Mouse (Mus musculus) CH12.LX (cell line): ENCODE data around the gene Vsir. TPM values are rescaled to one million over a fixed set of nuclear protein-coding genes. Genes with fewer than 3 reads are reported as not detected.
A peak's percentile ranks its signal among the peaks of the same experiment; 100 is the strongest.

Experiments used
- DNase-seq: peaks from one replicate; pipeline ENCODE4 v3.0.0-alpha.2; 2013; ENCODE audit errors: extremely low read depth
- H3K27ac ChIP-seq: 2 replicates; pipeline ENCODE4 v1.5.1; 2012; ENCODE audit warnings: low read depth, mild to moderate bottlenecking, control low read depth, moderate library complexity; ENCODE audit not compliant: insufficient read depth
- H3K27me3 ChIP-seq: replicated peaks from 2 replicates; pipeline ENCODE3; 2012; ENCODE audit warnings: inconsistent platforms
- H3K36me3 ChIP-seq, 2 experiments: replicated peaks in 1 of 2; 2 replicates each; pipeline versions ENCODE3 to v1.6.1; 2012; ENCODE audit warnings: inconsistent platforms in 1 of 2, low read length in 1 of 2, mild to moderate bottlenecking in 1 of 2, mixed read lengths in 1 of 2, moderate library complexity in 1 of 2; ENCODE audit not compliant: control insufficient read depth in 1 of 2, insufficient read depth in 1 of 2
- H3K4me1 ChIP-seq, 2 experiments: 2 replicates each; pipeline ENCODE4 v1.6.1; 2012; ENCODE audit warnings: inconsistent platforms in 1 of 2, moderate library complexity in 1 of 2; ENCODE audit not compliant: insufficient read depth in 2 of 2, control insufficient read depth in 1 of 2
- H3K4me2 ChIP-seq: 2 replicates; pipeline ENCODE4 v1.6.1; 2012; ENCODE audit warnings: low read depth, mild to moderate bottlenecking, control low read depth; ENCODE audit not compliant: poor library complexity, insufficient read depth, severe bottlenecking
- H3K4me3 ChIP-seq, 3 experiments: fragments of 150-350 bp in 1 of 3; sonication (generic) in 1 of 3; replicated peaks in 1 of 3; 2 replicates each; pipeline versions ENCODE3 to v1.5.1; 2011 to 2012; ENCODE audit warnings: low read depth in 2 of 3, low read length in 2 of 3, mild to moderate bottlenecking in 2 of 3, moderate library complexity in 2 of 3, control low read depth in 1 of 3, improper control_type of control experiment in 1 of 3, inconsistent platforms in 1 of 3, mixed read lengths in 1 of 3; ENCODE audit not compliant: poor library complexity in 1 of 3
- H3K79me2 ChIP-seq: replicated peaks from 2 replicates; pipeline ENCODE4 v1.6.1; 2012; ENCODE audit warnings: mild to moderate bottlenecking, moderate library complexity; ENCODE audit not compliant: control insufficient read depth, poor library complexity, insufficient read depth, severe bottlenecking; ENCODE audit errors: extremely low read depth
- H3K9ac ChIP-seq: 2 replicates; pipeline ENCODE4 v1.6.1; 2012; ENCODE audit warnings: low read depth, mild to moderate bottlenecking, control low read depth, moderate library complexity; ENCODE audit not compliant: insufficient read depth
- H3K9me3 ChIP-seq: replicated peaks from 2 replicates; pipeline ENCODE3; 2012; ENCODE audit warnings: low read length, inconsistent platforms, mixed read lengths
- BHLHE40 ChIP-seq: IDR thresholded peaks from 2 replicates; pipeline ENCODE4 v1.6.1; 2011; ENCODE audit warnings: mild to moderate bottlenecking, low read depth, low read length, improper control_type of control experiment
- CHD1 ChIP-seq: IDR thresholded peaks from 2 replicates; pipeline ENCODE4 v1.6.1; 2012; ENCODE audit warnings: low read depth, low read length, improper control_type of control experiment, inconsistent platforms
- CHD2 ChIP-seq: IDR thresholded peaks from 2 replicates; pipeline ENCODE4 v1.6.1; 2011; ENCODE audit warnings: low read length, improper control_type of control experiment
- CTCF ChIP-seq, 2 experiments: IDR thresholded peaks in 1 of 2; conservative IDR thresholded peaks in 1 of 2; 2 replicates each; pipeline ENCODE4 v1.5.1; 2011 to 2012; ENCODE audit warnings: low read depth in 2 of 2, low read length in 2 of 2, improper control_type of control experiment in 1 of 2, inconsistent platforms in 1 of 2, mild to moderate bottlenecking in 1 of 2, moderate library complexity in 1 of 2
- E2F4 ChIP-seq: IDR thresholded peaks from 2 replicates; pipeline ENCODE4 v1.6.1; 2011; ENCODE audit warnings: low read depth, low read length, improper control_type of control experiment; ENCODE audit not compliant: insufficient replicate concordance
- ELF1 ChIP-seq: IDR thresholded peaks from 2 replicates; pipeline ENCODE4 v1.6.1; 2014; ENCODE audit warnings: low read depth, mild to moderate bottlenecking, inconsistent platforms, low read length, improper control_type of control experiment
- EP300 ChIP-seq: IDR thresholded peaks from 2 replicates; pipeline ENCODE4 v1.6.1; 2011; ENCODE audit warnings: low read length, improper control_type of control experiment
- ETS1 ChIP-seq: conservative IDR thresholded peaks from 2 replicates; pipeline ENCODE4 v1.6.1; 2012; ENCODE audit warnings: low read depth, mild to moderate bottlenecking, inconsistent platforms, low read length, improper control_type of control experiment, moderate library complexity
- GABPA ChIP-seq: IDR thresholded peaks from 2 replicates; pipeline ENCODE4 v1.6.1; 2012; ENCODE audit warnings: low read depth, low read length, improper control_type of control experiment, inconsistent platforms; ENCODE audit not compliant: insufficient replicate concordance
- HCFC1 ChIP-seq: IDR thresholded peaks from 2 replicates; pipeline ENCODE4 v1.6.1; 2012; ENCODE audit warnings: low read depth, mild to moderate bottlenecking, inconsistent platforms, low read length, improper control_type of control experiment
- IRF4 ChIP-seq: IDR thresholded peaks from 2 replicates; pipeline ENCODE4 v1.6.1; 2014; ENCODE audit warnings: low read depth, mild to moderate bottlenecking, inconsistent platforms, low read length, improper control_type of control experiment
- JUN ChIP-seq: IDR thresholded peaks from 2 replicates; pipeline ENCODE4 v1.6.1; 2011; ENCODE audit warnings: low read depth, mild to moderate bottlenecking, low read length, improper control_type of control experiment, moderate library complexity; ENCODE audit not compliant: insufficient read depth
- JUND ChIP-seq: conservative IDR thresholded peaks from 2 replicates; pipeline ENCODE4 v1.6.1; 2011; ENCODE audit warnings: low read depth, low read length, improper control_type of control experiment
- KAT2A ChIP-seq: IDR thresholded peaks from 2 replicates; pipeline ENCODE4 v1.6.1; 2012; ENCODE audit warnings: low read length, improper control_type of control experiment, inconsistent platforms; ENCODE audit not compliant: insufficient replicate concordance
- MAFK ChIP-seq: IDR thresholded peaks from 2 replicates; pipeline ENCODE4 v1.6.1; 2011; ENCODE audit warnings: low read length, improper control_type of control experiment; ENCODE audit not compliant: insufficient replicate concordance
- MAX ChIP-seq: IDR thresholded peaks from 2 replicates; pipeline ENCODE4 v1.6.1; 2011; ENCODE audit warnings: low read length, improper control_type of control experiment
- MAZ ChIP-seq: IDR thresholded peaks from 2 replicates; pipeline ENCODE4 v1.6.1; 2012; ENCODE audit warnings: low read depth, mild to moderate bottlenecking, inconsistent platforms, low read length, improper control_type of control experiment, moderate library complexity
- MEF2A ChIP-seq: IDR thresholded peaks from 2 replicates; pipeline ENCODE4 v1.6.1; 2014; ENCODE audit warnings: low read depth, mild to moderate bottlenecking, inconsistent platforms, low read length, improper control_type of control experiment, borderline replicate concordance
- MXI1 ChIP-seq: IDR thresholded peaks from 2 replicates; pipeline ENCODE4 v1.6.1; 2011; ENCODE audit warnings: mild to moderate bottlenecking, low read depth, low read length, improper control_type of control experiment
- MYC ChIP-seq: IDR thresholded peaks from 2 replicates; pipeline ENCODE4 v1.6.1; 2011; ENCODE audit warnings: low read depth, mild to moderate bottlenecking, improper control_type of control experiment, low read length
- NELFE ChIP-seq: IDR thresholded peaks from 2 replicates; pipeline ENCODE4 v1.6.1; 2011; ENCODE audit warnings: low read depth, low read length, improper control_type of control experiment
- NRF1 ChIP-seq: IDR thresholded peaks from 2 replicates; pipeline ENCODE4 v1.6.1; 2014; ENCODE audit warnings: low read depth, mild to moderate bottlenecking, inconsistent platforms, low read length, improper control_type of control experiment, moderate library complexity
- PAX5 ChIP-seq: IDR thresholded peaks from 2 replicates; pipeline ENCODE4 v1.6.1; 2012; ENCODE audit warnings: low read length, inconsistent platforms, mixed read lengths
- POLR2A ChIP-seq: IDR thresholded peaks from 2 replicates; pipeline ENCODE4 v1.6.1; 2011; ENCODE audit warnings: low read depth, mild to moderate bottlenecking, improper control_type of control experiment, low read length
- POLR2AphosphoS2 ChIP-seq: IDR thresholded peaks from 2 replicates; pipeline ENCODE4 v1.6.1; 2011; ENCODE audit warnings: low read depth, low read length, improper control_type of control experiment
- RAD21 ChIP-seq: IDR thresholded peaks from 2 replicates; pipeline ENCODE4 v1.6.1; 2011; ENCODE audit warnings: low read depth, mild to moderate bottlenecking, low read length, improper control_type of control experiment, moderate library complexity
- RCOR1 ChIP-seq: conservative IDR thresholded peaks from 2 replicates; pipeline ENCODE4 v1.6.1; 2012; ENCODE audit warnings: low read depth, mild to moderate bottlenecking, inconsistent platforms, low read length, improper control_type of control experiment
- SIN3A ChIP-seq: IDR thresholded peaks from 2 replicates; pipeline ENCODE4 v1.6.1; 2012; ENCODE audit warnings: low read length, improper control_type of control experiment, inconsistent platforms
- SMC3 ChIP-seq: IDR thresholded peaks from 2 replicates; pipeline ENCODE4 v1.6.1; 2011; ENCODE audit warnings: low read depth, low read length, improper control_type of control experiment
- TBP ChIP-seq: conservative IDR thresholded peaks from 2 replicates; pipeline ENCODE4 v1.6.1; 2011; ENCODE audit warnings: low read depth, low read length, improper control_type of control experiment
- TCF12 ChIP-seq: IDR thresholded peaks from 2 replicates; pipeline ENCODE4 v1.6.1; 2014; ENCODE audit warnings: low read depth, mild to moderate bottlenecking, inconsistent platforms, low read length, improper control_type of control experiment
- UBTF ChIP-seq: IDR thresholded peaks from 2 replicates; pipeline ENCODE4 v1.6.1; 2012; ENCODE audit warnings: low read depth, mild to moderate bottlenecking, inconsistent platforms, low read length, improper control_type of control experiment, moderate library complexity
- USF1 ChIP-seq: IDR thresholded peaks from 2 replicates; pipeline ENCODE4 v1.6.1; 2014; ENCODE audit warnings: low read depth, mild to moderate bottlenecking, inconsistent platforms, low read length, improper control_type of control experiment
- USF2 ChIP-seq: conservative IDR thresholded peaks from 2 replicates; pipeline ENCODE4 v1.6.1; 2011; ENCODE audit warnings: low read depth, low read length, improper control_type of control experiment
- ZC3H11A ChIP-seq: IDR thresholded peaks from 2 replicates; pipeline ENCODE4 v1.6.1; 2012; ENCODE audit warnings: low read depth, mild to moderate bottlenecking, inconsistent platforms, low read length, improper control_type of control experiment
- ZKSCAN1 ChIP-seq: IDR thresholded peaks from 2 replicates; pipeline ENCODE4 v1.6.1; 2012; ENCODE audit warnings: low read depth, inconsistent platforms, low read length, improper control_type of control experiment, borderline replicate concordance
- ZMIZ1 ChIP-seq: IDR thresholded peaks from 2 replicates; pipeline ENCODE4 v1.6.1; 2012; ENCODE audit warnings: low read depth, mild to moderate bottlenecking, inconsistent platforms, low read length, improper control_type of control experiment
- ZNF384 ChIP-seq: IDR thresholded peaks from 2 replicates; pipeline ENCODE4 v1.6.1; 2012; ENCODE audit warnings: low read depth, low read length, improper control_type of control experiment, inconsistent platforms
- dilution Hi-C: fragments of 300-500 bp; cut with MboI; formaldehyde crosslinking; loops from 2 replicates; pipeline ENCODE4 v1.14.3; 2020; ENCODE audit warnings: low sequenced_read_pairs; ENCODE audit not compliant: extremely low pct_unique_long_range_greater_than_20kb, extremely low pct_ligation_motif_present
- in situ Hi-C: fragments of 300-500 bp; cut with MboI; formaldehyde crosslinking; loops from 3 replicates; pipeline ENCODE4 v1.14.3; 2019; ENCODE audit warnings: low sequenced_read_pairs, low pct_ligation_motif_present, low pct_unique_long_range_greater_than_20kb, mixed read lengths
- polyA plus RNA-seq: library from polyadenylated mRNA; unstranded; fragments of >175 nt; gene quantifications from 2 replicates; pipeline ENCODE4 v1.2.1, GENCODE M21; 2012; ENCODE audit warnings: low read depth; ENCODE audit not compliant: insufficient read length
- total RNA-seq, 2 experiments: library from RNA; depleted of rRNA; stranded (reverse); fragments of 300-350 nt in 1 of 2; fragments of >200 nt in 1 of 2; gene quantifications; 2 replicates each; pipeline ENCODE4 v1.2.3; 2012 to 2014

Gene Vsir
- total RNA-seq (2012; rRNA removed): 9.5 and 10.5 TPM in 2 replicates
- 5.5 and 6.3 TPM in 2 replicates for total RNA-seq (2014; rRNA removed)
- polyA plus RNA-seq: 3.6 and 4.7 TPM in 2 replicates

GRCm38 (mm10) chr10:60346701-60347405 is at the start of gene Vsir:
TSS of gene Vsir (plus strand) at chr10:60346851.
- H3K79me2 ChIP-seq: no peaks in the 10 kb centered on the region
- H3K4me3 ChIP-seq: peak within 1 kb of the TSS; percentile 48 to 75 (median 67)
- no peaks in the 10 kb centered on the region for H3K9me3 ChIP-seq
- no peak within 1 kb of the TSS for H3K27ac ChIP-seq
- H3K4me2 ChIP-seq: peak within 1 kb of the TSS; percentile 73
- in situ Hi-C loops: no loop called here
- dilution Hi-C loops: no loop called here
- H3K36me3 ChIP-seq: no peaks in the 10 kb centered on the region
- TF ChIP-seq ZC3H11A (peak; percentile 46; the same call in 1 of the 2 replicates), MXI1 (peak; percentile 56; the same call in 1 of the 2 replicates), SIN3A (peak; percentile 75), MAX (peak; percentile 63; the same call in 1 of the 2 replicates), HCFC1 (peak; percentile 51), NRF1 (no peak), TCF12 (peak; percentile 69; the same call in 1 of the 2 replicates), RAD21 (peak; percentile 67), MYC (no peak), NELFE (peak; percentile 68), SMC3 (peak; percentile 78), CTCF (conservative IDR thresholded peaks at IDR 0.05 in 1 of 2, IDR thresholded peaks at IDR 0.05 in 1 of 2; ENCODE audit: low read depth in 2 of 2, low read length in 2 of 2) (peak; percentile 45 to 89), CHD1 (no peak), BHLHE40 (peak; percentile 84), RCOR1 (peak; percentile 76; the same call in 1 of the 2 replicates), ZNF384 (no peak), ETS1 (no peak; the same call in 1 of the 2 replicates), IRF4 (peak; percentile 74), MAFK (peak; percentile 48; the same call in 1 of the 2 replicates), USF1 (no peak), EP300 (no peak), TBP (no peak), ELF1 (peak; percentile 61), POLR2AphosphoS2 (no peak), MEF2A (peak; percentile 67; the same call in 1 of the 2 replicates), POLR2A (peak; percentile 54; the same call in 1 of the 2 replicates), USF2 (no peak), E2F4 (no peak), JUN (no peak), ZMIZ1 (peak; percentile 62; the same call in 1 of the 2 replicates), CHD2 (peak; percentile 95), PAX5 (no peak), JUND (no peak), ZKSCAN1 (no peak), KAT2A (no peak), UBTF (peak; percentile 53; the same call in 1 of the 2 replicates), MAZ (peak; percentile 71; the same call in 1 of the 2 replicates), GABPA (no peak)
- H3K27me3 ChIP-seq: peaks cover 18% of the 10 kb centered on the region
- H3K9ac ChIP-seq: peak within 1 kb of the TSS; percentile 56
- H3K4me1 ChIP-seq: peaks cover 21 to 52% of the 10 kb centered on the region in 2 experiments
- DNase-seq: peak; percentile 69
